Mouse (Mus musculus) kidney, embryonic 14.5 days (tissue): ENCODE data around the gene Wfikkn1. TPM values are rescaled to one million over a fixed set of nuclear protein-coding genes. Genes with fewer than 3 reads are reported as not detected.
A peak's percentile ranks its signal among the peaks of the same experiment; 100 is the strongest.

ENCODE experiments used
- ATAC-seq: fragments of 200-750 bp; cut with Nextera tagmentation; 2 replicates; pipeline ENCODE4 v1.8.0; 2017; ENCODE audit warnings: moderate number of reproducible peaks, mild to moderate bottlenecking, moderate TSS enrichment, moderate library complexity; ENCODE audit not compliant: low FRiP score, low TSS enrichment
- H3K27ac ChIP-seq: fragments of 300-500 bp; sonication (generic); 2 replicates; pipeline ENCODE4 v1.5.1; 2014; ENCODE audit warnings: low read depth, mild to moderate bottlenecking, low read length, moderate library complexity, mixed read lengths
- H3K27me3 ChIP-seq: fragments of 300-500 bp; sonication (generic); 2 replicates; pipeline ENCODE4 v1.6.1; 2014; ENCODE audit warnings: mild to moderate bottlenecking, low read length; ENCODE audit not compliant: control insufficient read depth, insufficient read depth
- H3K36me3 ChIP-seq: fragments of 300-500 bp; sonication (generic); 2 replicates; pipeline ENCODE4 v1.6.1; 2014; ENCODE audit warnings: low read length, mixed read lengths; ENCODE audit not compliant: control insufficient read depth, insufficient read depth
- H3K4me1 ChIP-seq: fragments of 300-500 bp; sonication (generic); 2 replicates; pipeline ENCODE4 v1.6.1; 2014; ENCODE audit warnings: low read length, mixed read lengths; ENCODE audit not compliant: control insufficient read depth, insufficient read depth
- H3K4me2 ChIP-seq: fragments of 300-500 bp; sonication (generic); replicated peaks from 2 replicates; pipeline ENCODE4 v1.6.1; 2014; ENCODE audit warnings: low read depth, mild to moderate bottlenecking, low read length
- H3K4me3 ChIP-seq: fragments of 300-500 bp; sonication (generic); 2 replicates; pipeline ENCODE4 v1.5.1; 2014; ENCODE audit warnings: mild to moderate bottlenecking, low read length
- H3K9ac ChIP-seq: fragments of 300-500 bp; sonication (generic); 2 replicates; pipeline ENCODE4 v1.6.1; 2014; ENCODE audit warnings: low read depth, mild to moderate bottlenecking, low read length, moderate library complexity
- H3K9me3 ChIP-seq: fragments of 300-500 bp; sonication (generic); 2 replicates; pipeline ENCODE4 v1.6.1; 2016; ENCODE audit warnings: low read length; ENCODE audit not compliant: control insufficient read depth
- WGBS: fragments of 180-500 bp; shearing (Covaris S2); extraction: QIAGEN DNeasy Blood & Tissue Kit; methylation state at CpG from one replicate; pipeline ENCODE4 v1.1.7; 2014; 5-methylcytosine and 5-hydroxymethylcytosine counted together
- polyA plus RNA-seq: library from polyadenylated mRNA; unstranded; fragments of >200 nt; fragmentation: Nextera tagmentation; extraction: Ambion mirVana; gene quantifications from 2 replicates; pipeline ENCODE4 v1.2.1, GENCODE M21; 2014

The Wfikkn1 gene
- polyA plus RNA-seq, 1 experiment from 2014 or later: 0.99 TPM

DNA sequence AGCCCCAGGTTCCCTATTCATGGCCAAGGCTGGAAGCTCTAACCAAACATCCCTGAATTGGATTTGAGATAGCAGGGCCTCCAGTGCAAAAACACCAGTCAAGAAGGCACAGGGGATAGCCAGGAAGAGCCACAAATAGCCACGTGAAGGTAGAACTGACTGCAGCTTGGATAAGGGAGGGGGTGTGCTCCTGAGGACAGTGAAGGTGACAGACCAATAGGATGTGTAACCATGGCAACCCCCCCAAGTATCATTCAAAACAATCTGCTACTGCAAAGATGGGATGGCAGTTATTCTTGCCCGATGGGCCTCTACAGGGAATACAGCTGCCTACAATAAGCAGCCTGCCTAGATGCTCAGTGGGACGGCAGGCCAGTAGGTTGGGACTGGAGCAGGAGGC is 43.1 kb downstream of the Wfikkn1 start:
- no peaks in the 10 kb centered on the region for H3K9me3 ChIP-seq
- H3K4me1 ChIP-seq: peaks cover 39% of the 10 kb centered on the region
- H3K27ac ChIP-seq: peak overlapping the region; percentile 12; the same call in 1 of the 2 replicates
- H3K36me3 ChIP-seq: peaks cover 54% of the 10 kb centered on the region
- no peak for ATAC-seq
- no peak overlapping the region; the same call in 1 of the 2 replicates for H3K4me3 ChIP-seq
- H3K9ac ChIP-seq: 0 out of 2 replicates have a peak overlapping the region, but pooled peaks have one; percentile 56
- 60% methylated on average over 3 of the region's 3 CpGs for WGBS
- no peaks in the 10 kb centered on the region for H3K27me3 ChIP-seq
- H3K4me2 ChIP-seq: peak overlapping the region; percentile 78

GRCm38 (mm10) chr17:25837076-25837410 is 43.6 kb downstream of the Wfikkn1 start, which contains the start of gene Rhbdl1:
Gene Rhbdl1 (minus strand): TSS chr17:25837295.
- Histone ChIP-seq H3K9me3 (no peaks in the 10 kb centered on the region), H3K9ac (peak within 1 kb of the TSS; percentile 56), H3K27me3 (no peaks in the 10 kb centered on the region), H3K4me2 (peak within 1 kb of the TSS; percentile 78), H3K36me3 (peaks cover 49% of the 10 kb centered on the region), H3K27ac (peak within 1 kb of the TSS; percentile 31), H3K4me1 (peaks cover 39% of the 10 kb centered on the region), H3K4me3 (peak within 1 kb of the TSS; percentile 35)
- WGBS: 4% methylated on average over 29 of the region's 29 CpGs
- no peak for ATAC-seq

DNA sequence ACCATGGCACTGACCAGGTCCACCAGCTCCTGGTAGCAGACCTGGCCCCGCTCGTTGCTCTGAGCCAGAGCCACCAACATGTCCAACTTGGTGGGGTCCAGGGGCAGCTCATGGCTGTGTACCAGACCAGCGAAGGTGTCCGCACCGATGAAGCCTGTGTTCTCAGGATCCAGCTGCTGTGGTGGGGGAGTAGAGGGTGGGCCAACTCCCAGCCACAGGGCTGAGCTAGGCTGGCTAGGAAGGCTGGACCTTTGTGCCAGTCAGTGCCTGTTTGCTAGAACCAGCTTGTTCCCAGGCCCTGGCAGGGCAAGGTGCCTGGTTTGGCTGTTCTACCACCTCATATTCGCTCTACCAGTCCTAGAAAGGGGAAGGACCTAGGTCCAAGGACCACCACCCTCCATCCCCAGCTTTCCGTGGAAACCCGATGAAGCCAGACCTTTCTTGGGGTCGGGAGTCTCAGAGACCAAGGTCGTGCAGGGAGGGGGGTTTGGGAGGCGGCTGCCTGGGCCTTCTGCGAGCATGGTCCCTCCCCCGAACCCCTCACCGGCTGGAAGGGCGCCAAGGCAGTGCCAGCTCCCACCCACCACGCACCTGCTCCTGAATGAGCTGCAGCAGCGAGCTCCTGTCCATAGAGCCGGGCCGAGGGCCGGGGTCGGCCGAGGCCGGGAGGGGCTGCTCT is 44.1 kb downstream of the Wfikkn1 start:
- Histone ChIP-seq H3K9ac (peak overlapping the region; percentile 56), H3K4me2 (peak overlapping the region; percentile 78), H3K4me1 (peaks cover 44% of the 10 kb centered on the region), H3K27ac (peak overlapping the region; percentile 31), H3K4me3 (peak overlapping the region; percentile 35), H3K9me3 (no peaks in the 10 kb centered on the region), H3K36me3 (peaks cover 46% of the 10 kb centered on the region), H3K27me3 (no peaks in the 10 kb centered on the region)
- ATAC-seq: no peak
- 22% methylated on average over 23 of the region's 23 CpGs for WGBS

GRCm38 (mm10) chr17:25835816-25836215 is 44.8 kb downstream of the Wfikkn1 start:
- Histone ChIP-seq H3K27me3 (no peaks in the 10 kb centered on the region), H3K36me3 (peaks cover 46% of the 10 kb centered on the region), H3K27ac (no peak overlapping the region), H3K9me3 (no peaks in the 10 kb centered on the region), H3K9ac (no peak overlapping the region), H3K4me1 (peaks cover 51% of the 10 kb centered on the region), H3K4me3 (no peak overlapping the region), H3K4me2 (no peak overlapping the region)
- ATAC-seq: no peak
- WGBS: 94% methylated on average over 16 of the region's 16 CpGs

GRCm38 (mm10) chr17:25835301-25835700 is 45.4 kb downstream of the Wfikkn1 start:
- Histone ChIP-seq H3K4me1 (peaks cover 55% of the 10 kb centered on the region), H3K4me3 (no peak overlapping the region), H3K27me3 (no peaks in the 10 kb centered on the region), H3K9me3 (no peaks in the 10 kb centered on the region), H3K27ac (no peak overlapping the region), H3K36me3 (peaks cover 46% of the 10 kb centered on the region), H3K4me2 (no peak overlapping the region), H3K9ac (no peak overlapping the region)
- no peak for ATAC-seq
- WGBS: 89% methylated on average over 7 of the region's 7 CpGs

GRCm38 (mm10) chr17:25834595-25835222 is 45.9 kb downstream of the Wfikkn1 start:
- ATAC-seq: no peak
- WGBS: 83% methylated on average over 12 of the region's 12 CpGs
- Histone ChIP-seq H3K27me3 (no peaks in the 10 kb centered on the region), H3K4me3 (peak overlapping the region; percentile 89), H3K27ac (no peak overlapping the region), H3K4me1 (peaks cover 59% of the 10 kb centered on the region), H3K36me3 (peaks cover 46% of the 10 kb centered on the region), H3K9ac (peak overlapping the region; percentile 93), H3K9me3 (no peaks in the 10 kb centered on the region), H3K4me2 (peak overlapping the region; percentile 95)

DNA sequence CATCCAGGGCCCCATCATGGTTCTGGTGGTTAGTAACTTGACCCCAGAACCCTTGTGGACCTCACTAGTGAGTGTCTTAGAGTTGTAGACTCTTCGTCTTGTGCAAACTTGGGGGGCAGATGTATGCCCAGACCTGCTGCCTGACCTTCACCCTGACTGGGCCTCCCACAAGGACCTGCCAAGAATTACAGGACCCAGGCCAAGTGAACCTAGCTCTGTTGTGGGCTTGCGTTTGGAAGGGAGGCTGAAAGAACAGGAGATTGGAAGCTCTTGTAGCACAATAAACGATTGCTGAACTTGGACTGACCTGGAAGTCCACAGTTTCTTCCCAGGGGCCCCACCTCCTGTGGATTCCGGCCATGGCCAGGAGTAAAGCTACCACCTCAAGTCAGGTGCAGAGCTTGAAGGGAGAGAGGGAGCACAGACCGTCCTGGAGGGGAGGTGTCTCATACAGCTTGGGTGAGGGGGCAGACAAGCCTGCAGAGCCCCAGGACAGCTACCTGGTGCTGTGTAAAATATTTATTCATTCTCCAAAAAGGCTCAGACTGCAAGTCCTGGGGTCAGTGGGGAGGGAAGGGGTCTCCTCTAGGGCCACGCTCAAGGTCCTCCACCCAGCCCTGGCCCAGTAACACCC is 46.6 kb downstream of the Wfikkn1 start:
- Histone ChIP-seq H3K27ac (peak overlapping the region; percentile 98), H3K4me2 (peak overlapping the region; percentile 95), H3K9ac (peak overlapping the region; percentile 93), H3K36me3 (peaks cover 42% of the 10 kb centered on the region), H3K27me3 (no peaks in the 10 kb centered on the region), H3K9me3 (no peaks in the 10 kb centered on the region), H3K4me3 (peak overlapping the region; percentile 89), H3K4me1 (peaks cover 60% of the 10 kb centered on the region)
- no peak for ATAC-seq
- 17% methylated on average over 6 of the region's 6 CpGs for WGBS

- Histone ChIP-seq H3K4me3 (peak within 1 kb of the TSS; percentile 89), H3K9ac (peak within 1 kb of the TSS; percentile 93), H3K4me2 (peak within 1 kb of the TSS; percentile 95), H3K4me1 (peaks cover 63% of the 10 kb centered on the region), H3K36me3 (peaks cover 39% of the 10 kb centered on the region), H3K27me3 (no peaks in the 10 kb centered on the region), H3K9me3 (no peaks in the 10 kb centered on the region), H3K27ac (peak within 1 kb of the TSS; percentile 98)
- peak; percentile 64 for ATAC-seq
- under 1% methylated on average over 24 of the region's 24 CpGs for WGBS
Measured at GRCm38 (mm10) chr17:25833291-25833663, 47.4 kb downstream of the Wfikkn1 start, which contains the start of gene Stub1. Gene Stub1 (minus strand): TSS chr17:25833404.
